Mouse (Mus musculus) erythroblast, embryonic 14.5 days (primary cell): ENCODE results near the gene Snx4.

Source experiments
- GATA1 ChIP-seq: IDR thresholded peaks from 2 replicates; pipeline ENCODE4 v1.6.1; 2012; ENCODE audit warnings: low read length, inconsistent platforms, mixed read lengths
- TAL1 ChIP-seq: IDR thresholded peaks from 3 replicates; pipeline ENCODE4 v1.6.1; 2012; ENCODE audit warnings: low read length, inconsistent platforms, mixed read lengths

GRCm38 (mm10) chr16:33239305-33239704 lies 11.9 kb upstream of the Snx4 start:
- TF ChIP-seq TAL1 (no peak), GATA1 (no peak)
